Mouse (Mus musculus) midbrain, embryonic 12.5 days (tissue): ENCODE measurements around the gene Efcab8. TPM values are rescaled to one million over a fixed set of nuclear protein-coding genes. Genes with fewer than 3 reads are reported as not detected.

Source experiments
- ATAC-seq: fragments of 200-750 bp; cut with Nextera tagmentation; 2 replicates; pipeline ENCODE4 v1.8.0; 2017; ENCODE audit warnings: low read depth, moderate TSS enrichment, moderate library complexity; ENCODE audit not compliant: low FRiP score
- H3K27ac ChIP-seq: fragments of 300-500 bp; sonication (generic); replicated peaks from 2 replicates; pipeline ENCODE4 v1.5.1; 2016; ENCODE audit warnings: mild to moderate bottlenecking
- H3K27me3 ChIP-seq: fragments of 300-500 bp; sonication (generic); 2 replicates; pipeline ENCODE4 v1.6.1; 2016; ENCODE audit warnings: mild to moderate bottlenecking
- H3K36me3 ChIP-seq: fragments of 300-500 bp; sonication (generic); 2 replicates; pipeline ENCODE4 v1.6.1; 2016
- H3K4me1 ChIP-seq: fragments of 300-500 bp; sonication (generic); 2 replicates; pipeline ENCODE4 v1.6.1; 2016
- H3K4me2 ChIP-seq: fragments of 300-500 bp; sonication (generic); replicated peaks from 2 replicates; pipeline ENCODE4 v1.6.1; 2016; ENCODE audit warnings: mild to moderate bottlenecking, moderate library complexity
- H3K4me3 ChIP-seq: fragments of 300-500 bp; sonication (generic); 2 replicates; pipeline ENCODE4 v1.5.1; 2016; ENCODE audit warnings: mild to moderate bottlenecking
- H3K9ac ChIP-seq: fragments of 300-500 bp; sonication (generic); replicated peaks from 2 replicates; pipeline ENCODE4 v1.6.1; 2016; ENCODE audit warnings: mild to moderate bottlenecking, moderate library complexity
- H3K9me3 ChIP-seq: fragments of 300-500 bp; sonication (generic); 2 replicates; pipeline ENCODE4 v1.6.1; 2016; ENCODE audit warnings: mild to moderate bottlenecking
- WGBS: fragments of 180-500 bp; shearing (Covaris S2); methylation state at CpG from one replicate; pipeline ENCODE4 v1.1.7; 2016; 5-methylcytosine and 5-hydroxymethylcytosine counted together
- polyA plus RNA-seq: library from polyadenylated mRNA; unstranded; fragments of >200 nt; fragmentation: Nextera tagmentation; extraction: Ambion mirVana; gene quantifications from 2 replicates; pipeline ENCODE4 v1.2.1, GENCODE M21; 2016

The Efcab8 gene
- polyA plus RNA-seq, 1 experiment from 2014 or later, result not detected

DNA sequence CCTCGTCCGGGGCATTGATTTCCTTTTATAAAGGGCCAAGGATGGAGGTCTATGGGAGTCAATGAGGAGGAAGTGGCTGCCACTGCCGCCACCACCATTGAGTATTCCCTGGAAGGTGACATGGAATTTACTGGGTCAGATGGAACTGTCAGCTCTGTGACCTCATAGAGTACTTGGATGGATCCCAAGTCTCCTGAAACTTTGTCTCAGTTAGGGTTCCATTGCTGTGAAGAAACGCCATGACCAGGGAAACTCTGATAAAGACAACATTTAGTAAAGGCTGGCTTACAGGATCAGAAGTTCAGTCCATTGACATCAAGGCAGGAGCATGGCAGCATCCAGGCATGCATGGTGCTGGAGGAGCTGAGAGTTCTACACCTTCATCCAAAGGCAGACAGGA, 91.3 kb downstream of the Efcab8 start, which contains the start of gene Sun5:
Gene Sun5, minus strand, starts transcription at position 101 of the 400 bp plus-strand sequence.
- no peak for ATAC-seq
- 83% methylated on average over 4 of the region's 4 CpGs for WGBS
- no peak within 1 kb of the TSS for H3K27ac ChIP-seq

GRCm38 (mm10) chr2:153874745-153875144, 95.0 kb downstream of the Efcab8 start, which contains the start of gene Bpifb2:
TSS of gene Bpifb2 (plus strand) at chr2:153875045.
- Histone ChIP-seq H3K4me1 (no peaks in the 10 kb centered on the region), H3K4me3 (no peak within 1 kb of the TSS), H3K4me2 (no peak within 1 kb of the TSS), H3K36me3 (no peaks in the 10 kb centered on the region), H3K9me3 (no peaks in the 10 kb centered on the region), H3K27ac (no peak within 1 kb of the TSS), H3K9ac (no peak within 1 kb of the TSS), H3K27me3 (no peaks in the 10 kb centered on the region)
- ATAC-seq, result no peak
- WGBS, result 77% methylated on average over 9 of the region's 9 CpGs

More for the DNA sequence above, 91.3 kb downstream of the Efcab8 start, which contains the start of gene Sun5:
- Histone ChIP-seq H3K9me3 (no peaks in the 10 kb centered on the region), H3K4me1 (no peaks in the 10 kb centered on the region), H3K27me3 (no peaks in the 10 kb centered on the region), H3K4me3 (no peak within 1 kb of the TSS), H3K4me2 (no peak within 1 kb of the TSS), H3K36me3 (no peaks in the 10 kb centered on the region), H3K9ac (no peak within 1 kb of the TSS)

Other genes starting within 250 kb of the Efcab8 start
- 31.8 and 32.7 TPM in 2 replicates for gene Nol4l, start 250.0 kb upstream of the Efcab8 start, polyA plus RNA-seq
- 63.1 and 66.1 TPM in 2 replicates for gene Commd7, start 147.2 kb upstream of the Efcab8 start, polyA plus RNA-seq
- gene Dnmt3b, start 130.5 kb upstream of the Efcab8 start, polyA plus RNA-seq, result 10.3 and 12.5 TPM in 2 replicates
- not detected in 2 replicates for gene Dnmt3c, start 83.3 kb upstream of the Efcab8 start, polyA plus RNA-seq
- gene Mapre1, start 38.7 kb upstream of the Efcab8 start, polyA plus RNA-seq, result 362 and 384 TPM in 2 replicates
- not detected in 2 replicates for gene Sun5, start 91.2 kb downstream of the Efcab8 start, polyA plus RNA-seq
- gene Bpifb2, start 95.1 kb downstream of the Efcab8 start, polyA plus RNA-seq, result not detected in 2 replicates
- gene Bpifb6, start 120.5 kb downstream of the Efcab8 start, polyA plus RNA-seq, result not detected in 2 replicates
- not detected in 2 replicates for gene Bpifb3, start 138.3 kb downstream of the Efcab8 start, polyA plus RNA-seq
- gene Bpifb4, start 158.3 kb downstream of the Efcab8 start, polyA plus RNA-seq, result not detected in 2 replicates
- not detected in 2 replicates for gene Bpifa6, start 195.0 kb downstream of the Efcab8 start, polyA plus RNA-seq
- gene Bpifa2, start 228.3 kb downstream of the Efcab8 start, polyA plus RNA-seq, result not detected in 2 replicates